ENCODE assay signal across 18 mouse cellular contexts in the genomic region with DNA sequence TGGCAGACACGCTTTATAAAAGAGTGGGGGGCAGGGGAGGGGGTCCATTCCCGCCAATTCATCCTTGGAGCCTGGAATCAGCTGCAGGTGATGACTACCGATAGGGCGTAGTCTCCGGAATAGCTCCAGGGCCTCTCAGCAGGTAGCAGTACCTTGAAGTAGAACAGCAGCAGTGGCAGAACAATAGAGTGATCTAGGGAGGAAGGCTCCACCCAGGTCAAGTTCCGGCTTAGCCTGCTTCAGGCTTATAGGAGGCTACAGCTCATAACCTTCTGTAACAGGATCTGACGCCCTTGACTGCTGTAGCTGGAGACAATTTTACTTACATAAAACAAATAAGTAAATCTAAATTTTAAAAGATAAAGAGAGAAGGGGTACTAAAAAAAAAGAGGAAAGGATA.
DNase-seq lines count a peak whose midpoint lies in the region; ATAC-seq and TF ChIP-seq lines count a peak whose summit lies in the region.
"Had no signal": no experiment of that assay in that cellular context is flagged by ENCODE, and none has a peak within 500 bp of the region (broad histone marks: within the 10 kb centered on the region; RNA-seq: fewer than 3 reads in every experiment).

No protein-coding gene starts in this region.

- ATAC-seq in lung, embryonic 14.5 days (ENCODE audit: insufficient read depth), result no peak
- ATAC-seq in kidney, postnatal 0 days (replicated peaks; ENCODE audit: low FRiP score, low read depth), result no peak
- 0 out of 2 replicates have a peak, but pooled peaks have one; percentile 33 for ATAC-seq in stomach, embryonic 16.5 days (ENCODE audit: insufficient read depth, low FRiP score)
- no peak for ATAC-seq in activated CD4-positive, CD25-positive, alpha-beta regulatory T cell, adult 4 months
- ATAC-seq: forebrain, embryonic 13.5 days had no signal

- H3K4me3 ChIP-seq in heart, adult 2 months, result no peak overlapping the region
- no peak overlapping the region for H3K4me3 ChIP-seq in lung, embryonic 14.5 days (ENCODE audit: low read depth, low read length)
- H3K4me3 ChIP-seq in lung, adult 2 months (replicated peaks; ENCODE audit: extremely low read depth, low read depth, low read length), result no peak overlapping the region
- H3K4me3 ChIP-seq in kidney, postnatal 0 days (replicated peaks; ENCODE audit: low read depth, low read length), result no peak overlapping the region
- H3K4me3 ChIP-seq in stomach, embryonic 16.5 days (replicated peaks; ENCODE audit: low read length), result no peak overlapping the region
- H3K4me3 ChIP-seq: embryonic facial prominence, embryonic 13.5 days; forebrain, embryonic 13.5 days; limb, embryonic 10.5 days; megakaryocyte, embryonic 14.5 days had no signal

- H3K36me3 ChIP-seq in heart, adult 2 months (ENCODE audit: control insufficient read depth, insufficient read depth, low read length), result peaks cover 5% of the 10 kb centered on the region
- H3K36me3 ChIP-seq in lung, embryonic 14.5 days (ENCODE audit: insufficient read depth), result no peaks in the 10 kb centered on the region
- no peaks in the 10 kb centered on the region for H3K36me3 ChIP-seq in kidney, postnatal 0 days (ENCODE audit: insufficient read depth, low read length)
- no peaks in the 10 kb centered on the region for H3K36me3 ChIP-seq in stomach, embryonic 16.5 days (ENCODE audit: control insufficient read depth, insufficient read depth, low read length)
- H3K36me3 ChIP-seq: embryonic facial prominence, embryonic 13.5 days had no signal

- 56% methylated on average over 7 of the region's 7 CpGs for WGBS in heart, adult 2 months
- WGBS in lung, embryonic 14.5 days, result 63% methylated on average over 7 of the region's 7 CpGs
- WGBS in lung, adult 2 months, result 62% methylated on average over 7 of the region's 7 CpGs
- 46% methylated on average over 7 of the region's 7 CpGs for WGBS in kidney, postnatal 0 days
- WGBS in stomach, embryonic 16.5 days, result 62% methylated on average over 7 of the region's 7 CpGs

- H3K4me1 ChIP-seq in heart, adult 2 months (ENCODE audit: control insufficient read depth, insufficient read depth, low read length), result peaks cover 15% of the 10 kb centered on the region
- H3K4me1 ChIP-seq in lung, embryonic 14.5 days (ENCODE audit: insufficient read depth), result 0 out of 2 replicates have a peak, but pooled peaks cover 2% of the 10 kb centered on the region
- peaks cover 12% of the 10 kb centered on the region for H3K4me1 ChIP-seq in lung, adult 2 months (ENCODE audit: control insufficient read depth, insufficient read depth, low read length)
- H3K4me1 ChIP-seq in kidney, postnatal 0 days (replicated peaks; ENCODE audit: insufficient read depth, low read length), result peaks cover 5% of the 10 kb centered on the region; the same call in 1 of the 2 replicates
- H3K4me1 ChIP-seq in stomach, embryonic 16.5 days (ENCODE audit: control insufficient read depth, insufficient read depth, low read length), result peaks cover 3% of the 10 kb centered on the region

- intact Hi-C loops in heart, adult 2 months (cut with DNase I), result no loop called here
- intact Hi-C loops in heart, postnatal 25 days (cut with DNase I), result no loop called here

- no peaks in the 10 kb centered on the region for H3K27me3 ChIP-seq in heart, adult 2 months (ENCODE audit: control insufficient read depth, insufficient read depth, low read length)
- no peaks in the 10 kb centered on the region for H3K27me3 ChIP-seq in lung, embryonic 14.5 days (ENCODE audit: insufficient read depth, low read length)
- no peaks in the 10 kb centered on the region for H3K27me3 ChIP-seq in kidney, postnatal 0 days (ENCODE audit: insufficient read depth, low read length)
- no peaks in the 10 kb centered on the region for H3K27me3 ChIP-seq in stomach, embryonic 16.5 days (ENCODE audit: control insufficient read depth, insufficient read depth, low read length)
- H3K27me3 ChIP-seq: embryonic facial prominence, embryonic 13.5 days; forebrain, embryonic 13.5 days; megakaryocyte, embryonic 14.5 days had no signal

- TF ChIP-seq POLR2A in heart, adult 2 months (IDR thresholded peaks at IDR 0.05; ENCODE audit: insufficient read depth, low read depth, low read length), result 0 out of 2 replicates have a peak, but pooled peaks have one; percentile 18
- no peak for TF ChIP-seq POLR2A in lung, adult 2 months (IDR thresholded peaks at IDR 0.05; ENCODE audit: borderline replicate concordance, extremely low read depth, low read depth, low read length)

- TF ChIP-seq CTCF in heart, adult 2 months (IDR thresholded peaks at IDR 0.05), result no peak
- no peak for TF ChIP-seq CTCF in lung, embryonic 14.5 days (IDR thresholded peaks at IDR 0.05; ENCODE audit: low read depth)
- TF ChIP-seq CTCF in lung, adult 2 months (IDR thresholded peaks at IDR 0.05; ENCODE audit: insufficient read depth, low read length), result no peak
- no peak for TF ChIP-seq CTCF in kidney, postnatal 0 days (IDR thresholded peaks at IDR 0.05; ENCODE audit: low read depth)

- DNase-seq in heart, adult 2 months, result peak; percentile 39 to 47
- no peak for DNase-seq in heart, postnatal 25 days (ENCODE audit: low spot score)
- DNase-seq in lung, embryonic 14.5 days, result peak; percentile 38
- no peak for DNase-seq in lung, adult 2 months
- DNase-seq in kidney, postnatal 0 days (ENCODE audit: low spot score), result peak; percentile 61
- DNase-seq in layer of hippocampus, postnatal 25 days (ENCODE audit: extremely low spot score in 1 of 2, low spot score in 1 of 2), result no peak
- DNase-seq: cerebellum, postnatal 36 days; gastrocnemius, postnatal 14 days; layer of hippocampus, postnatal 36 days; right cerebral cortex, adult 18-20 months; thymus, adult 18-20 months had no signal

- H3K27ac ChIP-seq in heart, adult 2 months, result peak overlapping the region; percentile 76
- H3K27ac ChIP-seq in lung, embryonic 14.5 days (ENCODE audit: low read depth), result no peak overlapping the region
- H3K27ac ChIP-seq in kidney, postnatal 0 days, result no peak overlapping the region
- H3K27ac ChIP-seq in stomach, embryonic 16.5 days (ENCODE audit: low read length), result no peak overlapping the region
- H3K27ac ChIP-seq: embryonic facial prominence, embryonic 13.5 days; forebrain, embryonic 13.5 days; limb, embryonic 10.5 days; liver, embryonic 14.5 days had no signal

- H3K9ac ChIP-seq in heart, adult 2 months (ENCODE audit: low read depth, low read length), result no peak overlapping the region
- H3K9ac ChIP-seq in lung, embryonic 14.5 days, result no peak overlapping the region
- H3K9ac ChIP-seq in kidney, postnatal 0 days (ENCODE audit: low read depth, low read length), result no peak overlapping the region
- no peak overlapping the region for H3K9ac ChIP-seq in stomach, embryonic 16.5 days (ENCODE audit: low read length)
- H3K9ac ChIP-seq: embryonic facial prominence, embryonic 13.5 days; forebrain, embryonic 13.5 days; liver, embryonic 14.5 days had no signal

- H3K9me3 ChIP-seq in lung, embryonic 14.5 days (ENCODE audit: low read depth, low read length), result no peaks in the 10 kb centered on the region
- no peaks in the 10 kb centered on the region for H3K9me3 ChIP-seq in kidney, postnatal 0 days (replicated peaks; ENCODE audit: low read length)
- H3K9me3 ChIP-seq in stomach, embryonic 16.5 days (replicated peaks; ENCODE audit: control insufficient read depth, low read length), result no peaks in the 10 kb centered on the region
- H3K9me3 ChIP-seq: embryonic facial prominence, embryonic 13.5 days; forebrain, embryonic 13.5 days; limb, embryonic 10.5 days; megakaryocyte, embryonic 14.5 days had no signal

- H3K79me2 ChIP-seq in heart, adult 2 months (replicated peaks; ENCODE audit: control insufficient read depth, insufficient read depth, low read length), result no peaks in the 10 kb centered on the region; the same call in 1 of the 2 replicates

- H3K4me2 ChIP-seq in lung, embryonic 14.5 days, result no peak overlapping the region
- H3K4me2 ChIP-seq in kidney, postnatal 0 days (ENCODE audit: low read length), result no peak overlapping the region
- H3K4me2 ChIP-seq in stomach, embryonic 16.5 days (ENCODE audit: low read depth, low read length), result no peak overlapping the region
- H3K4me2 ChIP-seq: embryonic facial prominence, embryonic 13.5 days; forebrain, embryonic 13.5 days had no signal

- TF ChIP-seq EP300 in heart, adult 2 months (IDR thresholded peaks at IDR 0.05; ENCODE audit: insufficient read depth, low read depth, low read length), result peak; percentile 80

Comparison
In these comparisons a context has a peak if more than half of its experiments do, and no peak if none do; other contexts are left out.
1. DNase-seq: peak in heart, adult 2 months (2 of 2), lung, embryonic 14.5 days (single experiment) and kidney, postnatal 0 days (single experiment); none in heart, postnatal 25 days (single experiment), lung, adult 2 months (single experiment) and layer of hippocampus, postnatal 25 days (0 of 2).